In the genomic region with DNA sequence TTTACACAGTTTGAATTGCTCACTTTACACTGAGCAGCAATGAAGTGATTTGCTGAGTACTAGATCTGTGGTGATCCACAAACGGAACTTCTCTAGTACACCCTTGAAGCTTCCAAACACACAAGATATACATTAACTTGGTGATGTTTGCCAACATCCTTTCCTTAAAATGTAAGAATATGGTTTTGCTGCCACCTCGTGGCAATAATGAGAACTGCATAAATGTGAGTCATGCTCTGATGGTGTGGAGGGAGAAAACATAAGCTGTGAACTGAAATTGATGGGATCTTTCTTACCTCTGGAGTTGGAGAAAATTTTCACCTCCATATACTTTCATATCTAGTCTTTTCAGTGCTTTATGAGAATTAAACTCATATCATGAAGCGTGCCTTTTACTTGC, we compare ENCODE assay signal across 9 mouse cellular contexts. TPM values are rescaled to one million over a fixed set of nuclear protein-coding genes. Genes with fewer than 3 reads are reported as not detected.
DNase-seq lines count a peak whose midpoint lies in the region; ATAC-seq and TF ChIP-seq lines count a peak whose summit lies in the region.
"Had no signal": no experiment of that assay in that cellular context is flagged by ENCODE, and none has a peak within 500 bp of the region (broad histone marks: within the 10 kb centered on the region; RNA-seq: fewer than 3 reads in every experiment).

No protein-coding gene starts in this region.

- H3K27me3 ChIP-seq in intestine, postnatal 0 days (replicated peaks; ENCODE audit: control insufficient read depth, insufficient read depth, low read length), result no peaks in the 10 kb centered on the region
- H3K27me3 ChIP-seq in intestine, embryonic 16.5 days (replicated peaks; ENCODE audit: control insufficient read depth, insufficient read depth, low read length), result no peaks in the 10 kb centered on the region
- H3K27me3 ChIP-seq: embryonic facial prominence, embryonic 12.5 days had no signal

- 8% methylated on average over 3 of the region's 3 CpGs for WGBS in intestine, postnatal 0 days
- WGBS in intestine, embryonic 16.5 days, result 7% methylated on average over 3 of the region's 3 CpGs

- H3K9me3 ChIP-seq in intestine, postnatal 0 days (ENCODE audit: control insufficient read depth), result no peaks in the 10 kb centered on the region
- H3K9me3 ChIP-seq in intestine, embryonic 16.5 days (ENCODE audit: control insufficient read depth, low read length), result no peaks in the 10 kb centered on the region
- H3K9me3 ChIP-seq: embryonic facial prominence, embryonic 12.5 days had no signal

- ATAC-seq in intestine, postnatal 0 days, result no peak
- no peak for ATAC-seq in intestine, embryonic 16.5 days

- no peaks in the 10 kb centered on the region for H3K36me3 ChIP-seq in intestine, postnatal 0 days (ENCODE audit: control insufficient read depth, insufficient read depth)
- no peaks in the 10 kb centered on the region for H3K36me3 ChIP-seq in intestine, embryonic 16.5 days (ENCODE audit: control insufficient read depth, insufficient read depth, low read length)
- H3K36me3 ChIP-seq: embryonic facial prominence, embryonic 12.5 days had no signal

- DNase-seq in MEL-GATA-1-ER (ENCODE audit: extremely low read depth, low read depth), result peak; percentile 52
- peak; percentile 65 for DNase-seq in cerebellum, adult 9-10 months
- peak; percentile 9 to 67 for DNase-seq in heart, postnatal 14 days
- peak; percentile 68 to 69 for DNase-seq in left cerebral cortex, adult 18-20 months (ENCODE audit: low spot score in 2 of 2)
- DNase-seq in mesoderm, embryonic 11.5 days (ENCODE audit: low read depth, low spot score), result peak; percentile 62
- DNase-seq in thymus, postnatal 0 days (ENCODE audit: low spot score), result peak; percentile 60

- intact Hi-C loops in heart, postnatal 14 days (cut with DNase I), result loop anchor here (2.0 to 5.0 kb wide), 2 partner anchors 84 to 275 kb away; no protein-coding TSS in a partner anchor

- no peaks in the 10 kb centered on the region for H3K4me1 ChIP-seq in intestine, postnatal 0 days (replicated peaks; ENCODE audit: control insufficient read depth, insufficient read depth, low read length)
- no peaks in the 10 kb centered on the region for H3K4me1 ChIP-seq in intestine, embryonic 16.5 days (ENCODE audit: control insufficient read depth, insufficient read depth, low read length)
- H3K4me1 ChIP-seq: embryonic facial prominence, embryonic 12.5 days had no signal

- TF ChIP-seq CTCF in intestine, postnatal 0 days (IDR thresholded peaks at IDR 0.05; ENCODE audit: low read depth), result peak; percentile 79

- no peak overlapping the region for H3K9ac ChIP-seq in intestine, postnatal 0 days (ENCODE audit: low read depth, low read length)
- no peak overlapping the region for H3K9ac ChIP-seq in intestine, embryonic 16.5 days (ENCODE audit: low read depth, low read length)
- H3K9ac ChIP-seq: embryonic facial prominence, embryonic 12.5 days had no signal

- H3K4me3 ChIP-seq in intestine, postnatal 0 days (ENCODE audit: low read depth, low read length), result no peak overlapping the region
- H3K4me3 ChIP-seq in intestine, embryonic 16.5 days (ENCODE audit: low read length), result no peak overlapping the region
- H3K4me3 ChIP-seq: embryonic facial prominence, embryonic 12.5 days had no signal

- no peak overlapping the region for H3K4me2 ChIP-seq in intestine, postnatal 0 days (replicated peaks; ENCODE audit: low read depth)
- no peak overlapping the region for H3K4me2 ChIP-seq in intestine, embryonic 16.5 days (ENCODE audit: low read depth, low read length)
- H3K4me2 ChIP-seq: embryonic facial prominence, embryonic 12.5 days had no signal

- no peak overlapping the region for H3K27ac ChIP-seq in intestine, postnatal 0 days (ENCODE audit: low read depth, low read length)
- no peak overlapping the region for H3K27ac ChIP-seq in intestine, embryonic 16.5 days (ENCODE audit: low read length)
- H3K27ac ChIP-seq: embryonic facial prominence, embryonic 12.5 days had no signal

RNA-seq across cellular contexts. Expression of a gene that starts 51.6 kb away (rescaled TPM):
- polyA plus RNA-seq in intestine, postnatal 0 days (2015; fragmentation: Nextera tagmentation; extraction: Ambion mirVana), result 270 and 277 TPM in 2 replicates
- 355 and 360 TPM in 2 replicates for polyA plus RNA-seq in intestine, embryonic 16.5 days (2015; fragmentation: Nextera tagmentation; extraction: Ambion mirVana)
- total RNA-seq in heart, postnatal 14 days (2021), result 10 to 100 TPM; 28.7 to 30.9 TPM
- total RNA-seq in left cerebral cortex, adult 18-20 months (2021), result 100 to 1,000 TPM; 301 to 320 TPM
- polyA plus RNA-seq in thymus, postnatal 0 days (2015; fragmentation: Nextera tagmentation; extraction: Ambion mirVana), result 165 and 185 TPM in 2 replicates
